Mouse (Mus musculus) effector memory CD4-positive, alpha-beta T cell, adult 5 months (primary cell): ENCODE results near the gene Ctbs. TPM values are rescaled to one million over a fixed set of nuclear protein-coding genes. Genes with fewer than 3 reads are reported as not detected.

Source experiments
- polyA plus RNA-seq: library from polyadenylated mRNA; unstranded; fragments of 100-300 nt; shearing (Covaris generic); gene quantifications from one replicate; pipeline ENCODE4 v1.2.1, GENCODE M21; 2017

Gene Ctbs
- polyA plus RNA-seq, result 3.1 TPM

DNA sequence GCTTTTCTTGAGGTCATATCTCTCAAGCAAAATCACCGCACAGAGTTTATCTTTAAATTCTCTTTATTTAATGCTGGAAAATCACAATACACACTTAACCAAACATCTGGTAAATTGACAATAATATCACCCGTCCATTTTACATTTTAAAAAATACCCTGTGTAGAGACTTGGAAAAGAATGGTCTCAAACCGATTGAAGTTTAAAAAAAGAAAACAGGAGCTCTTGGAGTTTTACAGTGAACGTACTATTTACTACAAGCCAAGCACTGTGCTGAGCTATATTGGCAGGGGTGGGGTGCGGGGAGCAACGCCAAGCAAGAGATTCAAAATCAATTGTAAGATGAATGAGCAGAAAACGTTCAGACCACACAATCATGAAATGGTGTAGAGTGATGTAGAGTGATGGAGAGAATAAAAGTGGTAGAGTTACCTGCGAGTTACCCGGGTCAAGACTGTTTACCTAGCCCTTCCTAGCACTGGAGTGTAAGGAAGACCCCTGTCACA, at the start of gene Ctbs:
Gene Ctbs (plus strand): TSS at position 51 of the 506 bp plus-strand sequence.

GRCm38 (mm10) chr3:146404311-146405201, 45.0 kb upstream of the Ctbs start, which contains the start of gene Ssx2ip:
Gene Ssx2ip (plus strand): TSS chr3:146404642.

GRCm38 (mm10) chr3:146499431-146500002, 49.9 kb downstream of the Ctbs start, which contains the start of the genes Spata1 and Gng5:
Gene Spata1 (minus strand): TSS chr3:146499753.
Gene Gng5 (plus strand): TSS chr3:146499807.

Other genes with a start within 250 kb of the Ctbs start
- gene Lpar3, start 228.8 kb upstream of the Ctbs start, polyA plus RNA-seq, result not detected
- gene Ssx2ip, start 45.2 kb upstream of the Ctbs start, polyA plus RNA-seq, result 6.9 TPM
- gene Spata1, start 50.0 kb downstream of the Ctbs start, polyA plus RNA-seq, result 5.1 TPM
- 405 TPM for gene Gng5, start 50.0 kb downstream of the Ctbs start, polyA plus RNA-seq
- gene Rpf1, start 71.6 kb downstream of the Ctbs start, polyA plus RNA-seq, result 87.1 TPM
- not detected for gene Uox, start 120.6 kb downstream of the Ctbs start, polyA plus RNA-seq
- not detected for gene Dnase2b, start 165.8 kb downstream of the Ctbs start, polyA plus RNA-seq
- gene 4930503B20Rik, start 201.5 kb downstream of the Ctbs start, polyA plus RNA-seq, result not detected
- gene Samd13, start 235.8 kb downstream of the Ctbs start, polyA plus RNA-seq, result not detected